Comparison of ENCODE assay signal across 16 mouse cellular contexts in genomic region chr2:168503735-168504134, GRCm38 (mm10).
DNase-seq lines count a peak whose midpoint lies in the region; ATAC-seq lines count a peak whose summit lies in the region.
"Had no signal": no experiment of that assay in that cellular context is flagged by ENCODE, and none has a peak within 500 bp of the region (broad histone marks: within the 10 kb centered on the region; RNA-seq: fewer than 3 reads in every experiment).

No protein-coding gene starts in this region.

- DNase-seq in hindbrain, embryonic 11.5 days (ENCODE audit: low spot score), result no peak
- peak; percentile 27 to 33 for DNase-seq in left cerebral cortex, postnatal 14 days (ENCODE audit: low spot score in 2 of 2)
- no peak for DNase-seq in left cerebral cortex, adult 18-20 months (ENCODE audit: low spot score in 2 of 2)
- DNase-seq in right cerebral cortex, postnatal 10 days (ENCODE audit: low spot score in 2 of 2), result peak; percentile 40 to 52
- no peak for DNase-seq in right cerebral cortex, postnatal 25 days
- DNase-seq: cerebellum, adult 11 months; cerebellum, adult 8-10 months; gastrocnemius, postnatal 36 days had no signal

- H3K36me3 ChIP-seq in hindbrain, embryonic 16.5 days (ENCODE audit: control insufficient read depth, insufficient read depth, low read length), result no peaks in the 10 kb centered on the region
- no peaks in the 10 kb centered on the region for H3K36me3 ChIP-seq in hindbrain, embryonic 11.5 days (ENCODE audit: control insufficient read depth, insufficient read depth, low read length)
- H3K36me3 ChIP-seq: embryonic facial prominence, embryonic 13.5 days; hindbrain, embryonic 13.5 days had no signal

- H3K4me1 ChIP-seq in hindbrain, embryonic 16.5 days (ENCODE audit: control insufficient read depth, insufficient read depth, low read depth, low read length), result no peaks in the 10 kb centered on the region; the same call in 1 of the 2 replicates
- H3K4me1 ChIP-seq in hindbrain, embryonic 11.5 days (replicated peaks; ENCODE audit: control insufficient read depth, insufficient read depth, low read length), result no peaks in the 10 kb centered on the region

- no peaks in the 10 kb centered on the region for H3K9me3 ChIP-seq in hindbrain, embryonic 16.5 days (ENCODE audit: control insufficient read depth, low read length)
- no peaks in the 10 kb centered on the region for H3K9me3 ChIP-seq in hindbrain, embryonic 11.5 days (ENCODE audit: control insufficient read depth, low read length)
- H3K9me3 ChIP-seq: embryonic facial prominence, embryonic 13.5 days; heart, embryonic 13.5 days; hindbrain, embryonic 13.5 days had no signal

- H3K4me3 ChIP-seq in hindbrain, embryonic 16.5 days (ENCODE audit: low read length), result no peak overlapping the region
- H3K4me3 ChIP-seq in hindbrain, embryonic 11.5 days (ENCODE audit: low read depth, low read length), result no peak overlapping the region
- H3K4me3 ChIP-seq: embryonic facial prominence, embryonic 13.5 days; heart, embryonic 13.5 days; hindbrain, embryonic 13.5 days had no signal

- H3K27me3 ChIP-seq in hindbrain, embryonic 16.5 days (replicated peaks; ENCODE audit: control insufficient read depth, insufficient read depth, low read length), result no peaks in the 10 kb centered on the region
- no peaks in the 10 kb centered on the region for H3K27me3 ChIP-seq in hindbrain, embryonic 11.5 days (ENCODE audit: control insufficient read depth, insufficient read depth, low read length)
- H3K27me3 ChIP-seq: CH12.LX; embryonic facial prominence, embryonic 13.5 days; hindbrain, embryonic 13.5 days; Patski had no signal

- intact Hi-C loops in left cerebral cortex, postnatal 14 days (cut with DNase I), result no loop called here

- no peak overlapping the region for H3K4me2 ChIP-seq in hindbrain, embryonic 16.5 days (ENCODE audit: low read length)
- H3K4me2 ChIP-seq in hindbrain, embryonic 11.5 days (replicated peaks; ENCODE audit: low read depth, low read length), result no peak overlapping the region
- H3K4me2 ChIP-seq: embryonic facial prominence, embryonic 13.5 days; heart, embryonic 13.5 days; hindbrain, embryonic 13.5 days had no signal

- H3K27ac ChIP-seq in hindbrain, embryonic 16.5 days (ENCODE audit: low read depth, low read length), result no peak overlapping the region
- H3K27ac ChIP-seq in hindbrain, embryonic 11.5 days (ENCODE audit: low read depth, low read length), result no peak overlapping the region
- H3K27ac ChIP-seq: heart, embryonic 13.5 days; hindbrain, embryonic 13.5 days had no signal

- WGBS in hindbrain, embryonic 16.5 days, result 69% methylated on average over 6 of the region's 6 CpGs
- WGBS in hindbrain, embryonic 11.5 days, result 83% methylated on average over 6 of the region's 6 CpGs

- peak; percentile 76 for ATAC-seq in hindbrain, embryonic 16.5 days
- no peak for ATAC-seq in hindbrain, embryonic 11.5 days (ENCODE audit: low FRiP score)
- no peak for ATAC-seq in activated CD4-positive, CD25-positive, alpha-beta regulatory T cell, adult 4 months
- ATAC-seq: forebrain, embryonic 14.5 days; Patski had no signal

- no peak overlapping the region for H3K9ac ChIP-seq in hindbrain, embryonic 16.5 days (ENCODE audit: low read depth, low read length)
- H3K9ac ChIP-seq in hindbrain, embryonic 11.5 days (ENCODE audit: low read depth, low read length), result no peak overlapping the region
- H3K9ac ChIP-seq: embryonic facial prominence, embryonic 13.5 days; heart, embryonic 13.5 days; hindbrain, embryonic 13.5 days had no signal

Comparison
In these comparisons a context has a peak if more than half of its experiments do, and no peak if none do; other contexts are left out.
1. DNase-seq: peak in left cerebral cortex, postnatal 14 days (2 of 2) and right cerebral cortex, postnatal 10 days (2 of 2); none in hindbrain, embryonic 11.5 days (single experiment), left cerebral cortex, adult 18-20 months (0 of 2) and right cerebral cortex, postnatal 25 days (single experiment).